Mouse (Mus musculus) forebrain, embryonic 14.5 days (tissue): Measurements from ENCODE around the gene Ltbp4. TPM values are rescaled to one million over a fixed set of nuclear protein-coding genes. Genes with fewer than 3 reads are reported as not detected.
A peak's percentile ranks its signal among the peaks of the same experiment; 100 is the strongest.

Experiments used
- ATAC-seq: fragments of 200-750 bp; cut with Nextera tagmentation; 2 replicates; pipeline ENCODE4 v1.8.0; 2017; ENCODE audit warnings: mild to moderate bottlenecking, moderate library complexity
- DNase-seq: peaks from one replicate; pipeline ENCODE4 v3.0.0-alpha.2; 2015; ENCODE audit warnings: low spot score
- H3K27ac ChIP-seq: fragments of 300-500 bp; sonication (generic); 2 replicates; pipeline ENCODE4 v1.5.1; 2014; ENCODE audit warnings: low read depth, mild to moderate bottlenecking, control low read depth, low read length, moderate library complexity
- H3K27me3 ChIP-seq: fragments of 300-500 bp; sonication (generic); replicated peaks from 2 replicates; pipeline ENCODE4 v1.6.1; 2014; ENCODE audit warnings: low read length, control low read depth, mixed read lengths; ENCODE audit not compliant: control insufficient read depth, insufficient read depth
- H3K36me3 ChIP-seq: fragments of 300-500 bp; sonication (generic); 2 replicates; pipeline ENCODE4 v1.6.1; 2014; ENCODE audit warnings: low read length, control low read depth; ENCODE audit not compliant: control insufficient read depth, insufficient read depth
- H3K4me1 ChIP-seq: fragments of 300-500 bp; sonication (generic); 2 replicates; pipeline ENCODE4 v1.6.1; 2014; ENCODE audit warnings: antibody characterized with exemption, low read length, control low read depth; ENCODE audit not compliant: control insufficient read depth, insufficient read depth
- H3K4me2 ChIP-seq: fragments of 300-500 bp; sonication (generic); 2 replicates; pipeline ENCODE4 v1.6.1; 2014; ENCODE audit warnings: mild to moderate bottlenecking, control low read depth, low read length
- H3K4me3 ChIP-seq: fragments of 300-500 bp; sonication (generic); 2 replicates; pipeline ENCODE4 v1.5.1; 2014; ENCODE audit warnings: low read depth, low read length, control low read depth
- H3K9ac ChIP-seq: fragments of 300-500 bp; sonication (generic); 2 replicates; pipeline ENCODE4 v1.6.1; 2014; ENCODE audit warnings: mild to moderate bottlenecking, low read length, control low read depth, moderate library complexity
- H3K9me3 ChIP-seq: fragments of 300-500 bp; sonication (generic); replicated peaks from 2 replicates; pipeline ENCODE4 v1.6.1; 2016; ENCODE audit warnings: low read length, control low read depth, mixed read lengths; ENCODE audit not compliant: control insufficient read depth
- WGBS: fragments of 180-500 bp; shearing (Covaris S2); extraction: QIAGEN DNeasy Blood & Tissue Kit; methylation state at CpG from one replicate; pipeline ENCODE4 v1.1.7; 2014; 5-methylcytosine and 5-hydroxymethylcytosine counted together
- polyA plus RNA-seq: library from polyadenylated mRNA; unstranded; fragments of >200 nt; fragmentation: Nextera tagmentation; extraction: Ambion mirVana; gene quantifications from 2 replicates; pipeline ENCODE4 v1.2.1, GENCODE M21; 2014

Ltbp4 gene
- polyA plus RNA-seq, 1 experiment from 2014 or later = 8.0 TPM

- H3K27me3 ChIP-seq = 0 out of 2 replicates have a peak, but pooled peaks cover 3% of the 10 kb centered on the region
- 88% methylated on average over 17 of the region's 17 CpGs for WGBS
- DNase-seq (no peak), ATAC-seq (no peak)
- no peak overlapping the region for H3K4me3 ChIP-seq
- peaks cover under 1% of the 10 kb centered on the region; the same call in 1 of the 2 replicates for H3K4me1 ChIP-seq
- no peak overlapping the region for H3K27ac ChIP-seq
- no peak overlapping the region for H3K9ac ChIP-seq
- H3K9me3 ChIP-seq = no peaks in the 10 kb centered on the region
- H3K4me2 ChIP-seq = no peak overlapping the region
- no peaks in the 10 kb centered on the region for H3K36me3 ChIP-seq
Measured at GRCm38 (mm10) chr7:27305091-27305730, 32.3 kb downstream of the Ltbp4 start.

- H3K36me3 ChIP-seq = no peaks in the 10 kb centered on the region
- no peaks in the 10 kb centered on the region for H3K27me3 ChIP-seq
- H3K9ac ChIP-seq = no peak overlapping the region
- no peak overlapping the region for H3K4me2 ChIP-seq
- 9% methylated on average over 11 of the region's 11 CpGs for WGBS
- no peak overlapping the region for H3K4me3 ChIP-seq
- ATAC-seq (0 out of 2 replicates have a peak, but pooled peaks have one; percentile 44), DNase-seq (peak; percentile 78)
- no peaks in the 10 kb centered on the region for H3K9me3 ChIP-seq
- H3K27ac ChIP-seq = no peak overlapping the region
- H3K4me1 ChIP-seq = no peaks in the 10 kb centered on the region
Measured at GRCm38 (mm10) chr7:27302172-27302571, 35.3 kb downstream of the Ltbp4 start.

GRCm38 (mm10) chr7:27300801-27301200 lies 36.7 kb downstream of the Ltbp4 start:
- Histone ChIP-seq H3K27ac (no peak overlapping the region), H3K9ac (no peak overlapping the region), H3K27me3 (no peaks in the 10 kb centered on the region), H3K9me3 (no peaks in the 10 kb centered on the region), H3K4me3 (no peak overlapping the region), H3K36me3 (no peaks in the 10 kb centered on the region), H3K4me1 (no peaks in the 10 kb centered on the region), H3K4me2 (no peak overlapping the region)
- DNase-seq (no peak), ATAC-seq (no peak)
- 66% methylated on average over 5 of the region's 5 CpGs for WGBS

- Histone ChIP-seq H3K36me3 (no peaks in the 10 kb centered on the region), H3K4me2 (no peak overlapping the region), H3K4me1 (no peaks in the 10 kb centered on the region), H3K9me3 (no peaks in the 10 kb centered on the region), H3K9ac (no peak overlapping the region), H3K27ac (no peak overlapping the region), H3K4me3 (no peak overlapping the region), H3K27me3 (no peaks in the 10 kb centered on the region)
- DNase-seq = no peak
- 92% methylated on average over 4 of the region's 4 CpGs for WGBS
- ATAC-seq = no peak
Measured at GRCm38 (mm10) chr7:27300351-27300750, 37.1 kb downstream of the Ltbp4 start.

DNA sequence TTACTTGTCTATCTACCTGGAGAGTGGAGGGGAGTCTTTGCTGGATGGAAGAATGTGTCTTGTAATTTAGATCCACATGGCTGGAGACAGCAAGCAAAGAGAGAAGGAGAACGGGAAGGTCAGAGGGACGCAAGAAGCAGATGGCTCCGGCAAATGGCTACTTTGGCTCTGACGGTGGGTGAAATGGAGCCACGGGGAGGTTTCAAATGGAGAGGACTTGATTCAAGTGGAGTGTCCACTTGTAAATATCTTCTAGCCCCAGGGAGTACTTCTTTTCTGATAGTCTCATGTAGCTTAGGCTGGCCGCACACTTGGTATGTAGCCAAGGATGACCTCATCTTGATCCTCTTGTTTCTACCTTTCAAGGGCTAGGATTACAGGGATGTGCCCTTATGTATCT lies 38.7 kb downstream of the Ltbp4 start:
- H3K4me2 ChIP-seq = no peak overlapping the region
- no peak overlapping the region for H3K9ac ChIP-seq
- H3K27me3 ChIP-seq = no peaks in the 10 kb centered on the region
- no peaks in the 10 kb centered on the region for H3K4me1 ChIP-seq
- WGBS = 92% methylated on average over 6 of the region's 6 CpGs
- H3K27ac ChIP-seq = no peak overlapping the region
- no peaks in the 10 kb centered on the region for H3K9me3 ChIP-seq
- no peak for DNase-seq
- H3K4me3 ChIP-seq = no peak overlapping the region
- H3K36me3 ChIP-seq = no peaks in the 10 kb centered on the region
- ATAC-seq = no peak

DNA sequence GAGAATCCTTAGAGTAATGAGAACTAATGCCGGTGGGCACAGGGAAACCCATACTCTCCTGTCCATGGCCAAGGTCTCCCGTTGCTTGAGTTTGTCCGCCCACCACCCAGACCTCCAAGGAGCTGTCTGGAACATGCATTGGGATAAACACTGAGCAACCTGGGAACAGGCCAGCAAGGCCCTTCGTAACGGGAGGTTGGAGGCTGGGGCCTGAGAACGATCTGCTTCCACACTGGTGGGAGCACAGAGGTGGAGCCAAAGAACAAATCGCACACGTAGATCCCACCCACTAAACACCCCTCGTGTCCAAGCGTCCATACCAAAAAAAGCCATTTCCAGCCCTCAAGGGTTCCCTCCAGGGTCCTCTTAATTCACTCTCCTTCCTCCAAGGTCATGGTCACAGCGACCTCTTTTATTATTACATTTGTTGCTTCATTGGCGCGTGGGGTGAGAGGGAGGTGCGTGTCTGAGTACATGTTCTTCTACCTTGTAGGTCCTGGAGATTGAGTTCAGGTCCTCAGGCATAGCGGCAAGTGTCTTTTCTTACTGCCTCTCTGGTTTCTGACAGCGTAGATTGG lies 39.4 kb downstream of the Ltbp4 start:
- Histone ChIP-seq H3K4me1 (no peaks in the 10 kb centered on the region), H3K4me2 (no peak overlapping the region), H3K9me3 (no peaks in the 10 kb centered on the region), H3K36me3 (no peaks in the 10 kb centered on the region), H3K4me3 (no peak overlapping the region), H3K27me3 (no peaks in the 10 kb centered on the region), H3K9ac (no peak overlapping the region), H3K27ac (no peak overlapping the region)
- ATAC-seq (no peak), DNase-seq (no peak)
- 89% methylated on average over 16 of the region's 16 CpGs for WGBS

- no peak overlapping the region for H3K9ac ChIP-seq
- no peak overlapping the region for H3K4me3 ChIP-seq
- H3K27me3 ChIP-seq = no peaks in the 10 kb centered on the region
- H3K36me3 ChIP-seq = no peaks in the 10 kb centered on the region
- no peak overlapping the region for H3K4me2 ChIP-seq
- no peaks in the 10 kb centered on the region for H3K9me3 ChIP-seq
- DNase-seq = no peak
- no peak overlapping the region for H3K27ac ChIP-seq
- no peak for ATAC-seq
- WGBS = 91% methylated on average over 4 of the region's 4 CpGs
- no peaks in the 10 kb centered on the region for H3K4me1 ChIP-seq
Measured at GRCm38 (mm10) chr7:27296518-27296917, 41.0 kb downstream of the Ltbp4 start.

GRCm38 (mm10) chr7:27295956-27296355 lies 41.5 kb downstream of the Ltbp4 start:
- no peak for ATAC-seq
- DNase-seq = no peak
- no peak overlapping the region for H3K4me3 ChIP-seq
- WGBS = 90% methylated on average over 4 of the region's 4 CpGs
- no peaks in the 10 kb centered on the region for H3K36me3 ChIP-seq
- H3K9me3 ChIP-seq = no peaks in the 10 kb centered on the region
- H3K4me1 ChIP-seq = no peaks in the 10 kb centered on the region
- no peaks in the 10 kb centered on the region for H3K27me3 ChIP-seq
- H3K27ac ChIP-seq = no peak overlapping the region
- no peak overlapping the region for H3K4me2 ChIP-seq
- H3K9ac ChIP-seq = no peak overlapping the region

- Histone ChIP-seq H3K36me3 (no peaks in the 10 kb centered on the region), H3K4me2 (no peak overlapping the region), H3K9ac (no peak overlapping the region), H3K4me1 (no peaks in the 10 kb centered on the region), H3K9me3 (no peaks in the 10 kb centered on the region), H3K4me3 (no peak overlapping the region), H3K27me3 (no peaks in the 10 kb centered on the region), H3K27ac (no peak overlapping the region)
- WGBS = 78% methylated on average over 12 of the region's 12 CpGs
- DNase-seq = no peak
- no peak for ATAC-seq
Measured at GRCm38 (mm10) chr7:27291795-27292466, 45.6 kb downstream of the Ltbp4 start.
